Mouse (Mus musculus) small intestine, adult 2 months (tissue): Measurements from ENCODE around the gene Atp6v1e1.

Experiments
- CTCF ChIP-seq: fragments of 200-500 bp; IDR thresholded peaks from 2 replicates; pipeline ENCODE4 v1.5.1; 2012; ENCODE audit warnings: low read depth, mild to moderate bottlenecking, control low read depth, inconsistent platforms, low read length, moderate library complexity, mixed read lengths; ENCODE audit not compliant: insufficient replicate concordance, insufficient read length; ENCODE audit errors: extremely low read depth
- POLR2A ChIP-seq: fragments of 200-500 bp; IDR thresholded peaks from 2 replicates; pipeline ENCODE4 v1.6.1; 2012; ENCODE audit warnings: low read depth, mild to moderate bottlenecking, control low read depth, inconsistent platforms, low read length, moderate library complexity

GRCm38 (mm10) chr6:120798019-120798418 lies 24.6 kb downstream of the Atp6v1e1 start:
- TF ChIP-seq CTCF (no peak), POLR2A (no peak)
